Mouse (Mus musculus) mesoderm, embryonic 11.5 days (tissue): Measurements from ENCODE around the gene 1700016C15Rik.

Source experiments
- DNase-seq: peaks from one replicate; pipeline ENCODE4 v3.0.0-alpha.2; 2012; ENCODE audit warnings: low read depth, low spot score

The 1700016C15Rik gene

DNA sequence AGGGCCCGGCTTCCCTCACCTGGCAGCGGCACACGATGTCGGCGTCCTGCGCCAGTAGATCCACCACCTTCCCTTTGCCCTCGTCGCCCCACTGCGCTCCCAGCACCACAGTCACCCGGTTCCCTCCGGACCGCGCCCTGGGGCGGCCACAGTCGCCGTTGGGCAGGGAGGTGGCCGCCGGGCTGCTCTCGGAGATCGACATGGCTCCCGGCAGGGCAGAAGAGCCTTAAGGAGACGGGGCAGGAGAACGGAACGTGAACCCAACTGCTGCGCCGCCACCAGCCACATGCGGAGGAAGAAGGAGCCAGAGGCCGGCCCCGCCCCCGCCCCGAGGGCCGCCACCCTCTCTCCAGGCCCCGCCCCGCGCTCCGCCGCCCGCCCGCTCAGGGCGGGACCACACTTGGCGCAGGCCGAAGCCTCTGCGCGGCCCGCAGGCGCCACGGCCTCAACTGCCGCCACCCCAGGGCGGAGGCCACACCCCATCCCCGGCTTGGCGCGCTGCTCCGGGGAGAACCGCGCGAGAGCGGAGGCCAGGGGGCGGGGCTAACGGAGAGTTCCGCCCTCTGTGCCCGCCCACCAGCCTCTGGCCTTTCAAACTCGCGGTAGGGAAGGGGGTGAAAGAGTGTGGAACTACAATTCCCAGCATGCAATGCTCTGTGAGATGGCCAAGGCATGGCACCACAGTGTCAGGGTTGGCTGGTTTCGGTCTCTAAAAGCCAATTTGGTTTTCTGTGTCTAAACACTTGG lies 66.8 kb downstream of the 1700016C15Rik start, which contains the start of gene Adss:
Adss (minus strand) TSS at position 319 of the 747 bp plus-strand sequence.
- peak; percentile 99 for DNase-seq

DNA sequence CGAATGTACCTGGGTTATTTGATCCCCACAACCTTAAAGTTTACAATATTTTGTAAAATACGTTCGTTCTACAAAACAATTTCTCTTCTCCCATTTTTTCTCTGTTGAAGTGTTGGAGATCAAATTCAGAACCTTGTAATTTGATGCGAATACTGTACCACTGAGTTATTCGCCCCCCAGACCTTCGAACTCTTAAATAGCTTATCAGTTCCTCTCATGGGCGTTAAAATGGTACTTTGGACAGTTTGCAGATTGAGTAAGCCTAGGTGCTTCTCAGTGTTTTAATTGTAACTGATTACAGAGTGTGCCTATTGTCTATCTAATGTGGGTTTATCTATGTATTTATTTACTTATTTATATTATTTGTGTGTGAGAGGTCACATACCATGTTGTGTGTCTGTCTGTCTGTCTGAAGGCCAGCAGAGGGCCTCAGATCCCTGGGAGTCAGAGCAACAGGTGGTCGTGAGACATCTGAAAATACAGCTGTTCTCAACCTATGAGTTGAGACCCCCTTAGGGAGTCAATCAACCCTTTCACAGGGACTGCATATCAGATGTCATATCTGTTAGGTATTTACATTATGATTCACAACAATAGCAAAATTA lies 67.6 kb downstream of the 1700016C15Rik start:
- DNase-seq = no peak
